Mouse (Mus musculus): ENCODE results near the gene Mfap4.

Mfap4 gene

GRCm38 (mm10) chr11:61484613-61485540, at the start of gene Mfap4:
Gene Mfap4, plus strand, starts transcription at chr11:61485431.
- DNase-seq (ENCODE audit: low spot score) = no peak

GRCm38 (mm10) chr11:61436298-61436697, 48.9 kb upstream of the Mfap4 start:
- no peak for DNase-seq (ENCODE audit: low spot score)

DNA sequence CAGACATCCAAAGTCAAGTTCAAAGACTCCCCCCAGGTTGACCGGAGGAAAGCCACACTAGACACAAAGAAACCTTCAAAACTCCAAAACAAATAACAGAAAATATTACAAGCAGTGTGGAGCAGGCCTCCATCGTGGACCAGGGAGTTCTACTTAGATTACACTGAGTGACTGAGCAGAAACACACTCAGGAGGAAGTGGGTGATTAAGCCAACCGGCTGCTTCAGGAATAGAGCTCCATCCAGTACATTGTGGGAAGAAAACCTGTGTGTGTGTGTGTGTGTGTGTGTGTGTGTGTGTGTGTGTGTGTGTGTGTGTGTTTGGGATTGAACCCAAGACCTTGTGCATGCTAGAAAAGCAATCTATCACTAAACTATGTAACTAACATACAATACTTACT, 46.1 kb upstream of the Mfap4 start:
- no peak for DNase-seq (ENCODE audit: low spot score)

DNA sequence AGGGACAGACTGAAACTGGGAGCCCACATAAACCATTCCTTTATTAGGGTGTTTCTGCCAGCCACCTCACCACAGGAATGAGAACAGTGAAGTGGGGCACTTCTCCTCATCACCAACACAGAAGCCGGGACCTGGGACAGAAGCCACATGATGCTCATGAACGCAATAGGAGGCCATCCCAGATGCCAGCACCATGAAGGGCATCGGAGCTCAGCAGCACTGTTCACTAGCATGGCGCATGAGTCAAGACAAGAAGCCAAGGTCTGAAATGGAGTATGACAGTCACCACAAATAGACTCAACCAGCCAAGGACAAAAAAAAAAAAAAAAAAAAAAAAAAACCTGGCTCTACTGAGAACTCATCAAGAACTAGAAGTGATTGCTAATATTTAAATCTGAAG, 44.8 kb upstream of the Mfap4 start:
- DNase-seq (ENCODE audit: low spot score) = no peak

- no peak for DNase-seq (ENCODE audit: low spot score)
These were observed 43.6 kb upstream of the Mfap4 start for GRCm38 (mm10) chr11:61441670-61442069.

- no peak for DNase-seq (ENCODE audit: low spot score)
These were observed 41.4 kb upstream of the Mfap4 start for GRCm38 (mm10) chr11:61443807-61444206.

GRCm38 (mm10) chr11:61447296-61447695, 37.9 kb upstream of the Mfap4 start:
- no peak for DNase-seq (ENCODE audit: low spot score)

DNA sequence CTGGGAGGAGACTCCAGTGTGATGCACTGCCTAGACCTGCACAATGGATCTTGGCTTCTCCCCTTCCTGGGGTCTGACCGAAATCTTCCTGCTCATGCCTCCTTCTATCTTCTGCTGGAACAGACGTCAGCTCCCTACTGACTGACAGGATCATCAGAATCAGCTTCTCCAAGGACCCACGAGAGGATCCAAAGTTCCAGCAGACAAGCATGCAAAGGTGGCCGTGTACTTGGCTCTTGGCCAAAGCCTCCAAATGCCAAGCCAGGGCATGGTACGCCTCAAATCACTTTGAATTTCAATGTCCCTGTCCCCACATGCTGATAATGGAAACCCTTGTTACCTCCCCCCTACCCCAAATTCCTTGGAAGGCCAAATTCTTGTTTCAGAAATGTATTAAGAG, 37.2 kb upstream of the Mfap4 start:
- DNase-seq (ENCODE audit: low spot score) = no peak

DNA sequence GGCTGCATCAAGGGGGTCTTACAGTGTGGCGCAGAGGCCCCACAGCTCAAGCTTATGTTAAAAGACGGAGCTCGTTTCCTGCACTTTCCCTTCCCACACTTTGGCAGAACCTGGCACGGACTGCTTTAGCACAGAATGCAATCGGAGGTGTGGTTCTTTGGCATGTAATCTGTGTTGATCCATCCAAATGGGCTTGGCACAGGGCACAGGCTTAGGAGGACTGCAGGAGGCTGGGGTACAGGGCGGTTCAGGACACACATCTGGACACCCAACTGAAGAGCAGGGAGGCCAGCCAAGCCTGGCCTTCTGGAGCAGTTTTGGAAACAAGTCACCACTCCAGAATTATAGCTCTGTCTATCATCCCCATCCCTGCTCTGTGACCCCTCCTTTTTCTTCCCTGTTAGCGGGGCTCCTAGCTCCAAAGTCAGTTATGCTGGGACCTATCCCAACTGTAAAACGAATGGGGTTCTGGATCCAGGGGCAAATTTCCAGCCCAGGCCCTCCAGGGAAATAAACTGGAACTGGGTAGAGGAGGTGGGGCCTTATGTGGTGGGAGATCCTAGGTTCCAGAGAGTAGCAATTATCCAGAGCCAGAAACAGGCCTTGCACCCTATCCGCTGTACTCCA, 36.5 kb upstream of the Mfap4 start:
- DNase-seq (ENCODE audit: low spot score) = peak; percentile 14

DNA sequence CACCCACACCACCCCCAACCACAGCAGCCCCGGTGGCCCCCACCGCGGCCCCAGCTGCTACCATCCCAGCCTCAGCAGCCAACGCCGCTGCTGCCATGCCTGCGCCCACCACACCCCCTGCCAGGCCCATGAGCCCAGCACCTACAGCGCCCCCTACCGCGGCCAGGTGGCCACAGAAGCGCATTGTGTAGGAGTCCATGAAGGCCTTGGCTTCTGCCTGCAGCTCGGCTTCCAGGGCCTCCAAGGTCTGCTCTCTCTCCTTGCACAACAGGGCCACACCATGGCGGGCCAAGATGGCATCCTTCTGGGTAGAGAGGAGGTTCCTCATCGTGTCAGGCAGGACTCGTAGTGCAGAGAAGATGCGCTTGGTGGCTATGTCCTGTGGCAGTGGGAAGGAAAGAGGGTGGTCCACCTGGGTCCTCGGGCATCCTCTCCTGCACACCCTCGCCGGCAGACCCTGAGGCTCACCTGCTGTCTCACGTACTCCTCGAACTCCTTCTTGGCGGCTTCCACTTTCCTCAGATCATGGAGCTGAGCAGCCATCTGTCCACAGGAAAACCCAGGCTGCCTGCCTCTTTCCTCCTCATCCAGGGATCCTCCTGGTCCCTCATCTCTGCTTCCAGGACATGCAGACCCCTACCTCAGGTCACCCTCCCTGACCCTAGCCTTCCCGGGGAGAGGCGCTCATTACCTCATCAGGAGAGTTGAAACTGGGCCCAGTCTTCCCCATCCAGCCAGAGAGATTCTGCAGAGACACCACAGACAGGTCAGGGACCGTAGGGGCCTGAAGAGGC, 35.5 kb upstream of the Mfap4 start:
- DNase-seq (ENCODE audit: low spot score) = no peak

DNA sequence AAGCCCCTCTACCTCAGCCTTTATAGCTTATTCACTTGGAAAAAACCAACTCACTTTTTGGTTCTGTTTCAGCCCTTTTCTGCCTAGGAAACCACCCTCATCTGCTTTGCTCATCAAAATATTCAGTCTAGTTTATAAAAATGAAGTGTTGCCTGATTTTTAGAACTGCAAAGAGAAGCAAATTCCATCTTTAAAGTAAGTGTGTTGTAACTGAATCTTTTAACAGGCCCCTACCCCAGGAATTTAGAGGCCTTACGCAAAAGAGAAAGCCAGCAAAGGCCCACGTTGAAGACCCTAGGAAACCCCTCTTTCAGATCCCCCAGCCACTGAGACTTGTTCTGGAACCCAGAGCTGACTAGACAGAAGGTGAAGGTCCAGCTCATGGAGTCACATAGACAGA, 21.2 kb upstream of the Mfap4 start:
- DNase-seq (ENCODE audit: low spot score) = no peak

DNA sequence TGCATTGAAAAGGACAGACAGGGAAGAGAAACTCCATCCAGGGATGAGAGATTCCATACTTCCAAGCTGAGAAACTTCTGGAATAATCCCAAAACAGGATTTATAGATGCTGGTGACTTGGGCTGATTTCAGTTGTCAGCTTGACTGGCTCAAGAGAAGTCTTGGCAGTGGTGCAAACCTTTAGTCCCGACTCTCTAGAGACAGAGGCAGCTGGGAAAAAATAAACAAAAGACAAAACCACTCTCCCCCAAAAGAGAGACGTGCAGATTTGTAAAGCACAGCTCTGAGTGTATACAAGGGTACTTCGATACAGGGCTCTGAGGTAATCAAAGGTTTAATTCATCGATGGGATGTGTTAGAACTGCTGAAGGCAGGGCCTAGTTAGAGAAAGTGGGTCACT, 19.8 kb upstream of the Mfap4 start:
- no peak for DNase-seq (ENCODE audit: low spot score)

DNA sequence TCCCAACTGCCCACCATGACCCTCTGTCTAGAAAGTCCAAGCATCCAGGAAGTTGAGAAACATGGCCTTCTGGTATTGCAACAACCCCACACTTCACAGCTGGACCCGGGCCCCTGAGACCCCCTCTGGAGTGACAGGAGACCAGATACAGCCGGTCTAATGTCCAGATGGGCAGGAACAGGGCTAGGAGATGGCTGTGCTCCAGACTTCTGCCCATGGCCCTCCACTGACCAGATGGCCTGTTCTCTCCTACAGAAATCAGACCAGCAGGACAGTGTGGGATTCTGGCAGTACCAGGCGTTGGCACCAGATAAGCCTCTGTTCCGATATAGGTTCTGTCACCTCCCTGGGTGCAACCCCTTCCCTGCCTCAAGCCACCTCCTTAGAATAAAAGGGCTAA, 16.7 kb upstream of the Mfap4 start:
- DNase-seq (ENCODE audit: low spot score) = no peak

DNA sequence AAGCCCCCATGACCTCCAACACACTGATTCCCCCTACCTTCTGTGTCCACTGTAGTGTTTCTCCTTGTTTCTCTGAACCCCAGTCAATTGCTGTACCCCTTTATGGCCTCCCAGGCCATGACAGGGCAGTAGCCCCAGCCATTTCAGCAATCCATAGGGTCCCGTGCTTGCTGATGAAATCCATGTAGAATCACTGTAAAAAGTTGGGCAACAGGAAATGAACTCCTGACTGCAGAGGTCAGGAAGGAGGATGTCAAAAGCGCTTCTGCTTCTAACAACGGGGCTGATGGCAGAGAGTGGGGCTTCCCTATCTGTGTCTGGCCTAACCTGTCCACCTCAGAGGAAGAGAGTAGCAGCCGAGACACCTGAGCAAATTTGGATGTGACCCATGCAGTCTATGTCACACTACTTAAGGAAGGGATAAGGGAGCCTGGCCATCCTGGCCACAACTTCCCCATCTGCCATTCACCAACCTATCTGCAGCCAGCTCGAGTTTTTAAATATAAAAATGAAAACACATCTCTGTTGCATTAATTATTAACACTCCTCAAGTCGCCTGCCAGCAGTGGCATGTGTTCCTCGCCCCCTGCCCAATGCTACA, 15.8 kb upstream of the Mfap4 start:
- no peak for DNase-seq (ENCODE audit: low spot score)

- DNase-seq (ENCODE audit: low spot score) = no peak
These were observed 14.4 kb upstream of the Mfap4 start for GRCm38 (mm10) chr11:61470880-61471279.

- DNase-seq (ENCODE audit: low spot score) = no peak
These were observed 11.6 kb upstream of the Mfap4 start for GRCm38 (mm10) chr11:61473630-61474029.

GRCm38 (mm10) chr11:61476786-61477382, 8.3 kb upstream of the Mfap4 start:
- no peak for DNase-seq (ENCODE audit: low spot score)

- DNase-seq (ENCODE audit: low spot score) = no peak
These were observed 7.4 kb upstream of the Mfap4 start for GRCm38 (mm10) chr11:61477566-61478508.

GRCm38 (mm10) chr11:61478788-61479187, 6.4 kb upstream of the Mfap4 start:
- DNase-seq (ENCODE audit: low spot score) = no peak

DNA sequence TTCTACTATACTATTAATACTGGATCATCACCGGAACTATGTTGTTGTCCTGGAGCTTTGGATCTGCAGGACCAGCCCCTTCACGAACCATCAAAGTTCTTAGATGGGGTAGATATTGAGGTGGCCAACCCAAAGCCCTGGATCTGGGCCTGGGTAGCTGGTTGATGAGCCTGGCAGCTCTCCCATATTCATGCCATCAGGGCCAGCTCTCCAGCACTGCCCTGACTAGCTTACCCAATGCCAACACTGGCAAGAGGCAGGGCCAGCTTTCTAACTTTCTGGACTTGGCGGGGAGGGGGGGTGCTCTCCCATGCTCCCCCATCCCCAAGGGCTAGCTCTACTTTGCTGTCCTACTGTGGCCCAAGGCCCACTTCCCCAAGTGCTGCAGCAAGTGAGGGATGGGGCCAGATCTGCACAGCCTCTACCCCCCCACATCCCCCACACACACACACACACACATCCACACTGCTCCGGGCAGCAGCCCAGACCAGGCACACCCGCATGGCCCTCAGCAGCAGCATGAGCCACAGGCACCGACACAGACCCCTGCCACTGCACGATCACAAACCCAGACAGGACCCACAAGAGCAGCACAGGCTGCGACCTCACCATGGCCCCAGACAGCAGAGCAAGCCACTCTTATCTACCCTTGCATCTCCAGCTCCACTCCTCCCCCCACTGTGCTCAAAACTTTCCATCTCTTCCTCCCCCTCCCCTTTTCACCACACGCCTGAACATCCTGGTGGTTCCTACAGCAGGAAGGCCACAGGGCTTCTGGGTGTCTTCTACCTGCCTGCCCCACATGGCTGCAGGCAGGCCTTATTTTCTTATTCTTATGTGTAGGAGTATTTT, 3.8 kb upstream of the Mfap4 start:
- DNase-seq (ENCODE audit: low spot score) = no peak

Data from ovary, adult 18-20 months (tissue).